Mouse (Mus musculus): ENCODE results near the gene Emx1. TPM values are rescaled to one million over a fixed set of nuclear protein-coding genes. Genes with fewer than 3 reads are reported as not detected.
"Not testable (repeated sequence)": the region's sequence is repeated elsewhere in the genome, so short reads cannot be mapped to it uniquely, and the experiment has no call there.

Gene Emx1
- total RNA-seq (2021): 1 to 10 TPM in 1 of 2 experiments, under 1 TPM in 1; 0.31 to 4.5 TPM
- long read RNA-seq, experiment 1: 0 reads
- long read RNA-seq, experiment 2, transcript Emx1-201 (3 exons, 1,561 nt): major isoform, 7 of 8 reads
- long read RNA-seq, experiment 2, partial matches to known transcripts: 0 of 8 reads
- long read RNA-seq, experiment 2, other reads (novel, unspliced or antisense): 1 of 8 reads

GRCm38 (mm10) chr6:85187340-85188211 lies at the start of gene Emx1:
Gene Emx1 (plus strand): TSS chr6:85187438.
- DNase-seq (ENCODE audit: low spot score in 2 of 2): no peak

- DNase-seq (ENCODE audit: low spot score in 2 of 2): no peak
These were observed 47.7 kb upstream of the Emx1 start for GRCm38 (mm10) chr6:85139534-85139933.

- not testable (repeated sequence) for DNase-seq (ENCODE audit: low spot score in 2 of 2)
These were observed 46.2 kb upstream of the Emx1 start for GRCm38 (mm10) chr6:85141013-85141412.

GRCm38 (mm10) chr6:85144466-85144865 lies 42.8 kb upstream of the Emx1 start:
- DNase-seq (ENCODE audit: low spot score in 2 of 2): no peak

- DNase-seq (ENCODE audit: low spot score in 2 of 2): no peak
These were observed 39.6 kb upstream of the Emx1 start for GRCm38 (mm10) chr6:85147636-85148035.

GRCm38 (mm10) chr6:85150386-85150785 lies 36.9 kb upstream of the Emx1 start:
- no peak for DNase-seq (ENCODE audit: low spot score in 2 of 2)

- DNase-seq (ENCODE audit: low spot score in 2 of 2): no peak
These were observed 33.2 kb upstream of the Emx1 start for GRCm38 (mm10) chr6:85153970-85154540.

GRCm38 (mm10) chr6:85154861-85155528 lies 32.2 kb upstream of the Emx1 start:
- no peak for DNase-seq (ENCODE audit: low spot score in 2 of 2)

- DNase-seq (ENCODE audit: low spot score in 2 of 2): not testable (repeated sequence)
These were observed 30.7 kb upstream of the Emx1 start for GRCm38 (mm10) chr6:85156551-85156950.

- DNase-seq (ENCODE audit: low spot score in 2 of 2): not testable (repeated sequence)
These were observed 29.0 kb upstream of the Emx1 start for GRCm38 (mm10) chr6:85158040-85158804.

GRCm38 (mm10) chr6:85159092-85159760 lies 28.0 kb upstream of the Emx1 start:
- peak in 1 of 2 experiments; percentile 14 for DNase-seq (ENCODE audit: low spot score in 2 of 2)

GRCm38 (mm10) chr6:85160201-85160923 lies 26.9 kb upstream of the Emx1 start:
- DNase-seq (ENCODE audit: low spot score in 2 of 2): peak; percentile 36 to 56

GRCm38 (mm10) chr6:85165440-85165921 lies 21.8 kb upstream of the Emx1 start:
- DNase-seq (ENCODE audit: low spot score in 2 of 2): no peak

- DNase-seq (ENCODE audit: low spot score in 2 of 2): no peak
These were observed 7.7 kb upstream of the Emx1 start for GRCm38 (mm10) chr6:85179569-85179968.

GRCm38 (mm10) chr6:85180036-85180435 lies 7.2 kb upstream of the Emx1 start:
- DNase-seq (ENCODE audit: low spot score in 2 of 2): no peak

- no peak for DNase-seq (ENCODE audit: low spot score in 2 of 2)
These were observed 3.3 kb upstream of the Emx1 start for GRCm38 (mm10) chr6:85183951-85184350.

- no peak for DNase-seq (ENCODE audit: low spot score in 2 of 2)
These were observed 1.1 kb upstream of the Emx1 start for GRCm38 (mm10) chr6:85186033-85186743.

GRCm38 (mm10) chr6:85186744-85187059 lies 536 bp upstream of the Emx1 start:
- no peak for DNase-seq (ENCODE audit: low spot score in 2 of 2)
